Mouse (Mus musculus): ENCODE measurements at regions not wholly inside any gene's neighbourhood (a gene's known extent, or its start where the extent isn't known, plus 50 kb on each side); places are given as distances from the start of the nearest gene placed in this dataset.

- no peak overlapping the region for H3K4me2 ChIP-seq (ENCODE audit: low read length)
Measured at GRCm38 (mm10) chr2:128272789-128273188, 147.0 kb downstream of the Bcl2l11 start.

GRCm38 (mm10) chr2:128273292-128273691, 147.5 kb downstream of the Bcl2l11 start:
- no peak overlapping the region for H3K4me3 ChIP-seq (replicated peaks; ENCODE audit: low read depth, low read length)
- no peak overlapping the region for H3K27ac ChIP-seq
- no peaks in the 10 kb centered on the region for H3K36me3 ChIP-seq (ENCODE audit: insufficient read depth, low read length)
- H3K9ac ChIP-seq (ENCODE audit: low read depth, low read length) = no peak overlapping the region
- H3K27me3 ChIP-seq (ENCODE audit: insufficient read depth, low read length) = no peaks in the 10 kb centered on the region
- H3K4me1 ChIP-seq (replicated peaks; ENCODE audit: insufficient read depth, low read length) = 0 out of 2 replicates have a peak, but pooled peaks cover 6% of the 10 kb centered on the region
- ATAC-seq (replicated peaks; ENCODE audit: low FRiP score, low read depth) = no peak
- H3K4me2 ChIP-seq (ENCODE audit: low read length) = no peak overlapping the region
- 59% methylated on average over 4 of the region's 4 CpGs for WGBS
- no peaks in the 10 kb centered on the region for H3K9me3 ChIP-seq (replicated peaks; ENCODE audit: low read length)
- DNase-seq (ENCODE audit: low spot score) = no peak
- no peak for TF ChIP-seq CTCF (IDR thresholded peaks at IDR 0.05; ENCODE audit: low read depth)

More at GRCm38 (mm10) chr2:128272789-128273188, 147.0 kb downstream of the Bcl2l11 start:
- DNase-seq (ENCODE audit: low spot score) (peak; percentile 28), ATAC-seq (replicated peaks; ENCODE audit: low FRiP score, low read depth) (no peak)
- WGBS = 16% methylated on average over 7 of the region's 7 CpGs
- Histone ChIP-seq H3K9me3 (replicated peaks; ENCODE audit: low read length) (no peaks in the 10 kb centered on the region), H3K4me1 (replicated peaks; ENCODE audit: insufficient read depth, low read length) (0 out of 2 replicates have a peak, but pooled peaks cover 6% of the 10 kb centered on the region), H3K9ac (ENCODE audit: low read depth, low read length) (no peak overlapping the region), H3K4me3 (replicated peaks; ENCODE audit: low read depth, low read length) (no peak overlapping the region), H3K36me3 (ENCODE audit: insufficient read depth, low read length) (no peaks in the 10 kb centered on the region), H3K27me3 (ENCODE audit: insufficient read depth, low read length) (no peaks in the 10 kb centered on the region), H3K27ac (no peak overlapping the region)
- TF ChIP-seq CTCF (IDR thresholded peaks at IDR 0.05; ENCODE audit: low read depth) = no peak

GRCm38 (mm10) chr2:128276337-128276736, 150.5 kb downstream of the Bcl2l11 start:
- no peaks in the 10 kb centered on the region for H3K27me3 ChIP-seq (ENCODE audit: insufficient read depth, low read length)
- ATAC-seq (replicated peaks; ENCODE audit: low FRiP score, low read depth) = no peak
- H3K9me3 ChIP-seq (replicated peaks; ENCODE audit: low read length) = no peaks in the 10 kb centered on the region
- H3K4me1 ChIP-seq (replicated peaks; ENCODE audit: insufficient read depth, low read length) = 0 out of 2 replicates have a peak, but pooled peaks cover 6% of the 10 kb centered on the region
- H3K4me2 ChIP-seq (ENCODE audit: low read length) = no peak overlapping the region
- no peak for TF ChIP-seq CTCF (IDR thresholded peaks at IDR 0.05; ENCODE audit: low read depth)
- no peak overlapping the region for H3K27ac ChIP-seq
- no peak for DNase-seq (ENCODE audit: low spot score)
- no peaks in the 10 kb centered on the region for H3K36me3 ChIP-seq (ENCODE audit: insufficient read depth, low read length)
- H3K4me3 ChIP-seq (replicated peaks; ENCODE audit: low read depth, low read length) = no peak overlapping the region
- H3K9ac ChIP-seq (ENCODE audit: low read depth, low read length) = no peak overlapping the region
- WGBS = 82% methylated on average over 5 of the region's 5 CpGs

- no peak for ATAC-seq (replicated peaks; ENCODE audit: low FRiP score, low read depth)
- Histone ChIP-seq H3K4me1 (replicated peaks; ENCODE audit: insufficient read depth, low read length) (0 out of 2 replicates have a peak, but pooled peaks cover 6% of the 10 kb centered on the region), H3K36me3 (ENCODE audit: insufficient read depth, low read length) (no peaks in the 10 kb centered on the region), H3K4me2 (ENCODE audit: low read length) (no peak overlapping the region), H3K9me3 (replicated peaks; ENCODE audit: low read length) (no peaks in the 10 kb centered on the region), H3K27ac (no peak overlapping the region), H3K9ac (ENCODE audit: low read depth, low read length) (no peak overlapping the region), H3K4me3 (replicated peaks; ENCODE audit: low read depth, low read length) (no peak overlapping the region), H3K27me3 (ENCODE audit: insufficient read depth, low read length) (no peaks in the 10 kb centered on the region)
- TF ChIP-seq CTCF (IDR thresholded peaks at IDR 0.05; ENCODE audit: low read depth) = no peak
- 44% methylated on average over 4 of the region's 4 CpGs for WGBS
- no peak for DNase-seq (ENCODE audit: low spot score)
Measured at GRCm38 (mm10) chr2:128277387-128278123, 151.7 kb downstream of the Bcl2l11 start.

- H3K9me3 ChIP-seq (replicated peaks; ENCODE audit: low read length) = no peaks in the 10 kb centered on the region
- H3K27ac ChIP-seq = no peak overlapping the region
- TF ChIP-seq CTCF (IDR thresholded peaks at IDR 0.05; ENCODE audit: low read depth) = no peak
- H3K27me3 ChIP-seq (ENCODE audit: insufficient read depth, low read length) = no peaks in the 10 kb centered on the region
- no peak overlapping the region for H3K9ac ChIP-seq (ENCODE audit: low read depth, low read length)
- H3K4me3 ChIP-seq (replicated peaks; ENCODE audit: low read depth, low read length) = no peak overlapping the region
- no peak overlapping the region for H3K4me2 ChIP-seq (ENCODE audit: low read length)
- H3K36me3 ChIP-seq (ENCODE audit: insufficient read depth, low read length) = no peaks in the 10 kb centered on the region
- DNase-seq (ENCODE audit: low spot score) (no peak), ATAC-seq (replicated peaks; ENCODE audit: low FRiP score, low read depth) (no peak)
- H3K4me1 ChIP-seq (replicated peaks; ENCODE audit: insufficient read depth, low read length) = 0 out of 2 replicates have a peak, but pooled peaks cover 6% of the 10 kb centered on the region
- WGBS = 69% methylated on average over 5 of the region's 5 CpGs
Measured at GRCm38 (mm10) chr2:128278124-128278432, 152.2 kb downstream of the Bcl2l11 start.

GRCm38 (mm10) chr2:128278608-128279081, 152.8 kb downstream of the Bcl2l11 start:
- no peak overlapping the region for H3K4me3 ChIP-seq (replicated peaks; ENCODE audit: low read depth, low read length)
- no peaks in the 10 kb centered on the region for H3K36me3 ChIP-seq (ENCODE audit: insufficient read depth, low read length)
- H3K27me3 ChIP-seq (ENCODE audit: insufficient read depth, low read length) = no peaks in the 10 kb centered on the region
- TF ChIP-seq CTCF (IDR thresholded peaks at IDR 0.05; ENCODE audit: low read depth) = no peak
- DNase-seq (ENCODE audit: low spot score) (peak; percentile 76), ATAC-seq (replicated peaks; ENCODE audit: low FRiP score, low read depth) (no peak)
- peak overlapping the region; percentile 31 for H3K4me2 ChIP-seq (ENCODE audit: low read length)
- H3K9me3 ChIP-seq (replicated peaks; ENCODE audit: low read length) = no peaks in the 10 kb centered on the region
- no peak overlapping the region for H3K27ac ChIP-seq
- H3K9ac ChIP-seq (ENCODE audit: low read depth, low read length) = no peak overlapping the region
- 32% methylated on average over 12 of the region's 12 CpGs for WGBS
- H3K4me1 ChIP-seq (replicated peaks; ENCODE audit: insufficient read depth, low read length) = 0 out of 2 replicates have a peak, but pooled peaks cover 6% of the 10 kb centered on the region

All from kidney, postnatal 0 days (tissue).